Mouse (Mus musculus) MEL (cell line): Measurements from ENCODE around the gene Pyroxd2. TPM values are rescaled to one million over a fixed set of nuclear protein-coding genes. Genes with fewer than 3 reads are reported as not detected.
A peak's percentile ranks its signal among the peaks of the same experiment; 100 is the strongest.

Experiments
- DNase-seq: peaks from one replicate; pipeline ENCODE4 v3.0.0; 2011; ENCODE audit warnings: low read depth, low spot score
- H3K27ac ChIP-seq: 2 replicates; pipeline ENCODE4 v1.5.1; 2012; ENCODE audit warnings: low read depth, mild to moderate bottlenecking, control low read depth, low read length, moderate library complexity; ENCODE audit not compliant: control insufficient read depth
- H3K27me3 ChIP-seq, 2 experiments: fragments of 150-350 bp in 1 of 2; sonication (generic) in 1 of 2; 2 replicates each; pipeline ENCODE4 v1.6.1; 2012; ENCODE audit warnings: low read length in 2 of 2, mild to moderate bottlenecking in 2 of 2, improper control_type of control experiment in 1 of 2, moderate library complexity in 1 of 2; ENCODE audit not compliant: insufficient read depth in 2 of 2, control insufficient read depth in 1 of 2
- H3K36me3 ChIP-seq, 2 experiments: 2 replicates each; pipeline ENCODE4 v1.6.1; 2012 to 2014; ENCODE audit warnings: low read length in 2 of 2, improper control_type of control experiment in 1 of 2, inconsistent platforms in 1 of 2, mild to moderate bottlenecking in 1 of 2; ENCODE audit not compliant: insufficient read depth in 2 of 2, control insufficient read depth in 1 of 2
- H3K4me1 ChIP-seq, 2 experiments: fragments of 150-350 bp in 1 of 2; sonication (generic) in 1 of 2; 2 replicates each; pipeline ENCODE4 v1.6.1; 2012; ENCODE audit warnings: low read length in 2 of 2, improper control_type of control experiment in 1 of 2, mild to moderate bottlenecking in 1 of 2; ENCODE audit not compliant: insufficient read depth in 2 of 2, control insufficient read depth in 1 of 2
- H3K4me3 ChIP-seq, 2 experiments: fragments of 150-350 bp in 1 of 2; sonication (generic) in 1 of 2; 2 replicates each; pipeline ENCODE4 v1.5.1; 2012; ENCODE audit warnings: low read depth in 2 of 2, low read length in 2 of 2, mild to moderate bottlenecking in 2 of 2, moderate library complexity in 2 of 2, control low read depth in 1 of 2, improper control_type of control experiment in 1 of 2; ENCODE audit not compliant: control insufficient read depth in 1 of 2, insufficient read depth in 1 of 2
- H3K79me2 ChIP-seq: 2 replicates; pipeline ENCODE4 v1.6.1; 2012; ENCODE audit warnings: mild to moderate bottlenecking, low read length, moderate library complexity; ENCODE audit not compliant: control insufficient read depth, poor library complexity, insufficient read depth
- H3K9ac ChIP-seq: 2 replicates; pipeline ENCODE4 v1.6.1; 2012; ENCODE audit warnings: low read depth, mild to moderate bottlenecking, control low read depth, low read length, moderate library complexity; ENCODE audit not compliant: control insufficient read depth, poor library complexity, severe bottlenecking
- H3K9me3 ChIP-seq: fragments of 150-350 bp; sonication (generic); replicated peaks from 2 replicates; pipeline ENCODE4 v1.6.1; 2012; ENCODE audit warnings: mild to moderate bottlenecking, low read length, improper control_type of control experiment, moderate library complexity; ENCODE audit not compliant: insufficient read depth
- CHD2 ChIP-seq: IDR thresholded peaks from 2 replicates; pipeline ENCODE4 v1.6.1; 2011; ENCODE audit warnings: low read length, improper control_type of control experiment
- CTCF ChIP-seq, 3 experiments: IDR thresholded peaks in 2 of 3; conservative IDR thresholded peaks in 1 of 3; 2 replicates each; pipeline ENCODE4 v1.5.1; 2011 to 2012; ENCODE audit warnings: low read length in 3 of 3, low read depth in 2 of 3, mild to moderate bottlenecking in 2 of 3, improper control_type of control experiment in 1 of 3, inconsistent platforms in 1 of 3, mixed read lengths in 1 of 3, moderate library complexity in 1 of 3; ENCODE audit not compliant: control insufficient read depth in 1 of 3, insufficient read depth in 1 of 3, poor library complexity in 1 of 3, severe bottlenecking in 1 of 3
- E2F4 ChIP-seq: IDR thresholded peaks from 2 replicates; pipeline ENCODE4 v1.6.1; 2011; ENCODE audit warnings: low read depth, low read length, improper control_type of control experiment, borderline replicate concordance
- ELF1 ChIP-seq: IDR thresholded peaks from 2 replicates; pipeline ENCODE4 v1.6.1; 2014; ENCODE audit warnings: low read depth, mild to moderate bottlenecking, inconsistent platforms, low read length, improper control_type of control experiment, moderate library complexity
- EP300 ChIP-seq, 2 experiments: IDR thresholded peaks; 2 replicates each; pipeline ENCODE4 v1.6.1; 2011; ENCODE audit warnings: improper control_type of control experiment in 2 of 2, low read length in 2 of 2, low read depth in 1 of 2, mild to moderate bottlenecking in 1 of 2
- GABPA ChIP-seq: IDR thresholded peaks from 2 replicates; pipeline ENCODE4 v1.6.1; 2012; ENCODE audit warnings: low read depth, mild to moderate bottlenecking, inconsistent platforms, low read length, improper control_type of control experiment, moderate library complexity
- GATA1 ChIP-seq: IDR thresholded peaks from 2 replicates; pipeline ENCODE4 v1.6.1; 2011; ENCODE audit warnings: low read depth, low read length, improper control_type of control experiment
- JUND ChIP-seq: IDR thresholded peaks from 2 replicates; pipeline ENCODE4 v1.6.1; 2011; ENCODE audit warnings: low read depth, mild to moderate bottlenecking, improper control_type of control experiment, low read length
- MAFK ChIP-seq: IDR thresholded peaks from 2 replicates; pipeline ENCODE4 v1.6.1; 2011; ENCODE audit warnings: low read depth, mild to moderate bottlenecking, low read length, improper control_type of control experiment, borderline replicate concordance
- MAZ ChIP-seq: IDR thresholded peaks from 2 replicates; pipeline ENCODE4 v1.6.1; 2012; ENCODE audit warnings: low read depth, mild to moderate bottlenecking, inconsistent platforms, low read length, improper control_type of control experiment
- MXI1 ChIP-seq: IDR thresholded peaks from 2 replicates; pipeline ENCODE4 v1.6.1; 2011; ENCODE audit warnings: mild to moderate bottlenecking, low read depth, low read length, improper control_type of control experiment
- MYC ChIP-seq: IDR thresholded peaks from 2 replicates; pipeline ENCODE4 v1.6.1; 2011; ENCODE audit warnings: low read depth, mild to moderate bottlenecking, low read length, improper control_type of control experiment, moderate library complexity
- NELFE ChIP-seq: IDR thresholded peaks from 2 replicates; pipeline ENCODE4 v1.6.1; 2011; ENCODE audit warnings: low read depth, low read length, improper control_type of control experiment
- NRF1 ChIP-seq: IDR thresholded peaks from 2 replicates; pipeline ENCODE4 v1.6.1; 2014; ENCODE audit warnings: low read depth, mild to moderate bottlenecking, inconsistent platforms, low read length, improper control_type of control experiment, moderate library complexity; ENCODE audit not compliant: poor library complexity, insufficient read depth, severe bottlenecking
- POLR2A ChIP-seq, 2 experiments: IDR thresholded peaks; 2 replicates each; pipeline ENCODE4 v1.6.1; 2011 to 2012; ENCODE audit warnings: low read length in 2 of 2, mild to moderate bottlenecking in 2 of 2, control low read depth in 1 of 2, improper control_type of control experiment in 1 of 2, low read depth in 1 of 2, moderate library complexity in 1 of 2; ENCODE audit not compliant: control insufficient read depth in 1 of 2, insufficient read depth in 1 of 2, poor library complexity in 1 of 2
- POLR2AphosphoS5 ChIP-seq: IDR thresholded peaks from 2 replicates; pipeline ENCODE4 v1.6.1; 2012; ENCODE audit warnings: low read depth, borderline replicate concordance, mild to moderate bottlenecking, inconsistent platforms, low read length, moderate library complexity, mixed read lengths
- RAD21 ChIP-seq: IDR thresholded peaks from 2 replicates; pipeline ENCODE4 v1.6.1; 2011; ENCODE audit warnings: mild to moderate bottlenecking, low read depth, low read length, improper control_type of control experiment
- SIN3A ChIP-seq: IDR thresholded peaks from 2 replicates; pipeline ENCODE4 v1.6.1; 2012; ENCODE audit warnings: low read length, improper control_type of control experiment, inconsistent platforms
- SMC3 ChIP-seq: IDR thresholded peaks from 2 replicates; pipeline ENCODE4 v1.6.1; 2011; ENCODE audit warnings: low read depth, low read length, improper control_type of control experiment
- TAL1 ChIP-seq: IDR thresholded peaks from 2 replicates; pipeline ENCODE4 v1.6.1; 2012; ENCODE audit warnings: mild to moderate bottlenecking, inconsistent platforms, low read length, moderate library complexity, mixed read lengths
- TBP ChIP-seq: IDR thresholded peaks from 2 replicates; pipeline ENCODE4 v1.8.0; 2011; ENCODE audit warnings: low read depth, low read length, improper control_type of control experiment
- ZC3H11A ChIP-seq: IDR thresholded peaks from 2 replicates; pipeline ENCODE4 v1.6.1; 2012; ENCODE audit warnings: low read depth, mild to moderate bottlenecking, inconsistent platforms, low read length, improper control_type of control experiment
- ZNF384 ChIP-seq: IDR thresholded peaks from 2 replicates; pipeline ENCODE4 v1.6.1; 2012; ENCODE audit warnings: low read depth, mild to moderate bottlenecking, inconsistent platforms, low read length, improper control_type of control experiment
- polyA plus RNA-seq, 2 experiments: library from polyadenylated mRNA; stranded (reverse) in 1 of 2; unstranded in 1 of 2; fragments of >175 nt in 1 of 2; fragments of >200 nt in 1 of 2; gene quantifications; 2 replicates each; pipeline versions ENCODE4 v1.2.1 to v1.2.4; 2012; ENCODE audit warnings: low replicate concordance in 2 of 2, low read depth in 1 of 2; ENCODE audit not compliant: insufficient read length in 2 of 2, insufficient read depth in 1 of 2, missing spikeins in 1 of 2
- total RNA-seq: library from RNA; depleted of rRNA; stranded (reverse); fragments of 300-350 nt; gene quantifications from 2 replicates; pipeline ENCODE4 v1.2.3, GENCODE M21; 2012

Gene Pyroxd2
- total and polyA plus RNA-seq, 3 experiments: 4.1 to 17.0 TPM; not detected in 1

GRCm38 (mm10) chr19:42725056-42725972 lies 27.3 kb downstream of the Pyroxd2 start:
- peaks cover 3 to 4% of the 10 kb centered on the region in 2 experiments; a peak in 3 of 4 replicates for H3K27me3 ChIP-seq
- H3K4me3 ChIP-seq: no peak overlapping the region
- no peaks in the 10 kb centered on the region for H3K79me2 ChIP-seq
- no peak overlapping the region for H3K27ac ChIP-seq
- TF ChIP-seq ZC3H11A: no peak
- TF ChIP-seq GATA1: no peak
- no peak for TF ChIP-seq CHD2
- TF ChIP-seq SIN3A: no peak
- no peak for TF ChIP-seq MAFK
- no peak for TF ChIP-seq ZNF384
- TF ChIP-seq ELF1: no peak
- TF ChIP-seq NRF1: no peak
- no peak for TF ChIP-seq TAL1
- no peak for TF ChIP-seq SMC3
- no peak for TF ChIP-seq MYC
- TF ChIP-seq E2F4: no peak
- TF ChIP-seq MXI1: no peak
- DNase-seq: no peak
- no peaks in the 10 kb centered on the region for H3K36me3 ChIP-seq
- H3K9me3 ChIP-seq: no peaks in the 10 kb centered on the region
- H3K4me1 ChIP-seq: no peaks in the 10 kb centered on the region
- no peak overlapping the region for H3K9ac ChIP-seq

GRCm38 (mm10) chr19:42723302-42723701 lies 29.3 kb downstream of the Pyroxd2 start:
- Histone ChIP-seq H3K27me3 (peaks cover 13 to 18% of the 10 kb centered on the region in 2 experiments), H3K9ac (no peak overlapping the region), H3K36me3 (no peaks in the 10 kb centered on the region), H3K27ac (no peak overlapping the region), H3K79me2 (no peaks in the 10 kb centered on the region), H3K9me3 (no peaks in the 10 kb centered on the region), H3K4me1 (no peaks in the 10 kb centered on the region), H3K4me3 (no peak overlapping the region)
- DNase-seq: no peak
- TF ChIP-seq MAZ (no peak), POLR2A (IDR thresholded peaks at IDR 0.05; ENCODE audit: control insufficient read depth in 1 of 2, insufficient read depth in 1 of 2, low read depth in 1 of 2, low read length in 2 of 2, poor library complexity in 1 of 2) (no peak), RAD21 (peak; percentile 22), CTCF (IDR thresholded peaks at IDR 0.05 in 2 of 3, conservative IDR thresholded peaks at IDR 0.05 in 1 of 3; ENCODE audit: control insufficient read depth in 1 of 3, insufficient read depth in 1 of 3, low read depth in 2 of 3, low read length in 3 of 3, poor library complexity in 1 of 3, severe bottlenecking in 1 of 3) (peak in 2 of 3 experiments; percentile 7 to 21; a peak in 1 of 6 replicates), JUND (no peak), POLR2AphosphoS5 (no peak), TBP (no peak), EP300 (IDR thresholded peaks at IDR 0.05; ENCODE audit: low read depth in 1 of 2, low read length in 2 of 2) (no peak), NELFE (no peak), MXI1 (no peak), NRF1 (no peak), GABPA (no peak)
